Mouse (Mus musculus) stomach, embryonic 14.5 days (tissue): ENCODE measurements around the gene Zfp428. TPM values are rescaled to one million over a fixed set of nuclear protein-coding genes. Genes with fewer than 3 reads are reported as not detected.

ENCODE experiments used
- ATAC-seq: fragments of 200-750 bp; cut with Nextera tagmentation; 2 replicates; pipeline ENCODE4 v1.8.0; 2017; ENCODE audit warnings: low read depth, moderate TSS enrichment; ENCODE audit not compliant: insufficient number of reproducible peaks, insufficient read depth, low FRiP score
- H3K27ac ChIP-seq: fragments of 300-500 bp; sonication (generic); 2 replicates; pipeline ENCODE4 v1.5.1; 2014; ENCODE audit warnings: mild to moderate bottlenecking, low read length, moderate library complexity, mixed read lengths
- H3K27me3 ChIP-seq: fragments of 300-500 bp; sonication (generic); 2 replicates; pipeline ENCODE4 v1.6.1; 2014; ENCODE audit warnings: low read length, control low read depth, mixed read lengths; ENCODE audit not compliant: control insufficient read depth, insufficient read depth
- H3K36me3 ChIP-seq: fragments of 300-500 bp; sonication (generic); 2 replicates; pipeline ENCODE4 v1.6.1; 2014; ENCODE audit warnings: mild to moderate bottlenecking, control low read depth, low read length, moderate library complexity, mixed read lengths; ENCODE audit not compliant: control insufficient read depth, insufficient read depth
- H3K4me1 ChIP-seq: fragments of 300-500 bp; sonication (generic); 2 replicates; pipeline ENCODE4 v1.6.1; 2014; ENCODE audit warnings: low read length, control low read depth, mixed read lengths; ENCODE audit not compliant: control insufficient read depth, insufficient read depth
- H3K4me2 ChIP-seq: fragments of 300-500 bp; sonication (generic); replicated peaks from 2 replicates; pipeline ENCODE4 v1.6.1; 2014; ENCODE audit warnings: low read depth, low read length, control low read depth
- H3K4me3 ChIP-seq: fragments of 300-500 bp; sonication (generic); 2 replicates; pipeline ENCODE4 v1.5.1; 2014; ENCODE audit warnings: low read depth, low read length, control low read depth
- H3K9ac ChIP-seq: fragments of 300-500 bp; sonication (generic); replicated peaks from 2 replicates; pipeline ENCODE4 v1.6.1; 2014; ENCODE audit warnings: low read depth, mild to moderate bottlenecking, control low read depth, low read length, moderate library complexity, mixed read lengths
- H3K9me3 ChIP-seq: fragments of 300-500 bp; sonication (generic); 2 replicates; pipeline ENCODE4 v1.6.1; 2016; ENCODE audit warnings: low read depth, low read length, control low read depth; ENCODE audit not compliant: control insufficient read depth
- WGBS: fragments of 180-500 bp; shearing (Covaris S2); extraction: QIAGEN DNeasy Blood & Tissue Kit; methylation state at CpG from one replicate; pipeline ENCODE4 v1.1.7; 2014; 5-methylcytosine and 5-hydroxymethylcytosine counted together
- polyA plus RNA-seq: library from polyadenylated mRNA; unstranded; fragments of >200 nt; fragmentation: Nextera tagmentation; extraction: Ambion mirVana; gene quantifications from 2 replicates; pipeline ENCODE4 v1.2.1, GENCODE M21; 2014

Zfp428 gene
- polyA plus RNA-seq, 1 experiment from 2014 or later: 28.5 TPM

GRCm38 (mm10) chr7:24485481-24485880 is 21.3 kb upstream of the Zfp428 start:
- Histone ChIP-seq H3K27ac (peak overlapping the region; percentile 5; the same call in 1 of the 2 replicates), H3K4me3 (no peak overlapping the region), H3K9me3 (no peaks in the 10 kb centered on the region), H3K4me1 (no peaks in the 10 kb centered on the region), H3K9ac (no peak overlapping the region), H3K36me3 (no peaks in the 10 kb centered on the region), H3K27me3 (no peaks in the 10 kb centered on the region), H3K4me2 (no peak overlapping the region)
- 85% methylated on average over 9 of the region's 9 CpGs for WGBS
- no peak for ATAC-seq

GRCm38 (mm10) chr7:24486654-24487130 is 20.1 kb upstream of the Zfp428 start:
- ATAC-seq: peak; percentile 38; the same call in 1 of the 2 replicates
- no peak overlapping the region for H3K4me2 ChIP-seq

GRCm38 (mm10) chr7:24487403-24487802 is 19.4 kb upstream of the Zfp428 start:
- no peaks in the 10 kb centered on the region for H3K36me3 ChIP-seq
- no peaks in the 10 kb centered on the region for H3K27me3 ChIP-seq
- H3K9me3 ChIP-seq: no peaks in the 10 kb centered on the region
- H3K4me2 ChIP-seq: no peak overlapping the region
- H3K27ac ChIP-seq: no peak overlapping the region
- no peak overlapping the region for H3K4me3 ChIP-seq
- H3K9ac ChIP-seq: no peak overlapping the region
- ATAC-seq: no peak
- WGBS: 37% methylated on average over 3 of the region's 3 CpGs
- H3K4me1 ChIP-seq: no peaks in the 10 kb centered on the region

More at GRCm38 (mm10) chr7:24486654-24487130, 20.1 kb upstream of the Zfp428 start:
- Histone ChIP-seq H3K4me1 (no peaks in the 10 kb centered on the region), H3K27ac (peak overlapping the region; percentile 59; the same call in 1 of the 2 replicates), H3K36me3 (no peaks in the 10 kb centered on the region), H3K9me3 (no peaks in the 10 kb centered on the region), H3K4me3 (no peak overlapping the region), H3K27me3 (no peaks in the 10 kb centered on the region), H3K9ac (no peak overlapping the region)
- 42% methylated on average over 9 of the region's 9 CpGs for WGBS

- H3K4me2 ChIP-seq: no peak overlapping the region
- H3K9me3 ChIP-seq: no peaks in the 10 kb centered on the region
- H3K36me3 ChIP-seq: no peaks in the 10 kb centered on the region
- no peak for ATAC-seq
- H3K27ac ChIP-seq: no peak overlapping the region
- no peak overlapping the region for H3K9ac ChIP-seq
- 82% methylated on average over 8 of the region's 8 CpGs for WGBS
- no peak overlapping the region for H3K4me3 ChIP-seq
- no peaks in the 10 kb centered on the region for H3K4me1 ChIP-seq
- H3K27me3 ChIP-seq: no peaks in the 10 kb centered on the region
Observed at GRCm38 (mm10) chr7:24488303-24488702, 18.5 kb upstream of the Zfp428 start.

- ATAC-seq: peak; percentile 59; the same call in 1 of the 2 replicates
- Histone ChIP-seq H3K36me3 (no peaks in the 10 kb centered on the region), H3K4me1 (peaks cover 15% of the 10 kb centered on the region; the same call in 1 of the 2 replicates), H3K9me3 (peaks cover 3% of the 10 kb centered on the region; the same call in 1 of the 2 replicates), H3K4me2 (peak overlapping the region; percentile 55), H3K27ac (no peak overlapping the region), H3K4me3 (peak overlapping the region; percentile 29), H3K9ac (0 out of 2 replicates have a peak overlapping the region, but pooled peaks have one; percentile 14), H3K27me3 (0 out of 2 replicates have a peak, but pooled peaks cover 7% of the 10 kb centered on the region)
- 10% methylated on average over 43 of the region's 43 CpGs for WGBS
Observed at GRCm38 (mm10) chr7:24499856-24500577, 6.8 kb upstream of the Zfp428 start.

GRCm38 (mm10) chr7:24500929-24501328 is 5.9 kb upstream of the Zfp428 start:
- H3K4me3 ChIP-seq: no peak overlapping the region

GRCm38 (mm10) chr7:24501492-24501891 is 5.3 kb upstream of the Zfp428 start:
- Histone ChIP-seq H3K4me2 (no peak overlapping the region), H3K4me1 (peaks cover 20% of the 10 kb centered on the region; the same call in 1 of the 2 replicates), H3K36me3 (no peaks in the 10 kb centered on the region), H3K9ac (no peak overlapping the region), H3K27me3 (0 out of 2 replicates have a peak, but pooled peaks cover 7% of the 10 kb centered on the region), H3K4me3 (no peak overlapping the region), H3K27ac (no peak overlapping the region), H3K9me3 (peaks cover 3% of the 10 kb centered on the region; the same call in 1 of the 2 replicates)
- 50% methylated on average over 21 of the region's 21 CpGs for WGBS
- ATAC-seq: no peak

More at GRCm38 (mm10) chr7:24500929-24501328, 5.9 kb upstream of the Zfp428 start:
- no peak overlapping the region for H3K9ac ChIP-seq
- H3K4me2 ChIP-seq: no peak overlapping the region
- H3K9me3 ChIP-seq: peaks cover 3% of the 10 kb centered on the region; the same call in 1 of the 2 replicates
- ATAC-seq: no peak
- H3K4me1 ChIP-seq: peaks cover 20% of the 10 kb centered on the region; the same call in 1 of the 2 replicates
- 0 out of 2 replicates have a peak, but pooled peaks cover 7% of the 10 kb centered on the region for H3K27me3 ChIP-seq
- no peak overlapping the region for H3K27ac ChIP-seq
- no peaks in the 10 kb centered on the region for H3K36me3 ChIP-seq
- 39% methylated on average over 7 of the region's 7 CpGs for WGBS

GRCm38 (mm10) chr7:24504004-24504403 is 2.8 kb upstream of the Zfp428 start:
- Histone ChIP-seq H3K27ac (no peak overlapping the region), H3K4me1 (peaks cover 26% of the 10 kb centered on the region; the same call in 1 of the 2 replicates), H3K9me3 (peaks cover 3% of the 10 kb centered on the region; the same call in 1 of the 2 replicates), H3K36me3 (no peaks in the 10 kb centered on the region), H3K9ac (no peak overlapping the region), H3K4me3 (no peak overlapping the region), H3K27me3 (0 out of 2 replicates have a peak, but pooled peaks cover 7% of the 10 kb centered on the region), H3K4me2 (peak overlapping the region; percentile 12; the same call in 1 of the 2 replicates)
- 20% methylated on average over 10 of the region's 10 CpGs for WGBS
- no peak for ATAC-seq
